Mouse (Mus musculus) midbrain, postnatal 0 days (tissue): ENCODE measurements around the gene Palb2. TPM values are rescaled to one million over a fixed set of nuclear protein-coding genes. Genes with fewer than 3 reads are reported as not detected.

Experiments
- ATAC-seq: fragments of 200-750 bp; cut with Nextera tagmentation; 2 replicates; pipeline ENCODE4 v1.8.0; 2017; ENCODE audit warnings: moderate number of reproducible peaks, mild to moderate bottlenecking, moderate TSS enrichment, moderate library complexity; ENCODE audit not compliant: low FRiP score
- DNase-seq: peaks from one replicate; pipeline ENCODE4 v3.0.0-alpha.2; 2015; ENCODE audit warnings: low spot score
- H3K27ac ChIP-seq: fragments of 300-500 bp; sonication (generic); 2 replicates; pipeline ENCODE4 v1.5.1; 2014; ENCODE audit warnings: low read depth, mild to moderate bottlenecking, low read length, mixed read lengths
- H3K27me3 ChIP-seq: fragments of 300-500 bp; sonication (generic); 2 replicates; pipeline ENCODE4 v1.6.1; 2014; ENCODE audit warnings: low read length, control low read depth, mixed read lengths; ENCODE audit not compliant: insufficient read depth
- H3K36me3 ChIP-seq: fragments of 300-500 bp; sonication (generic); 2 replicates; pipeline ENCODE4 v1.6.1; 2014; ENCODE audit warnings: low read length, control low read depth, mixed read lengths; ENCODE audit not compliant: insufficient read depth
- H3K4me1 ChIP-seq: fragments of 300-500 bp; sonication (generic); 2 replicates; pipeline ENCODE4 v1.6.1; 2014; ENCODE audit warnings: mild to moderate bottlenecking, control low read depth, antibody characterized with exemption, low read length, mixed read lengths; ENCODE audit not compliant: insufficient read depth
- H3K4me2 ChIP-seq: fragments of 300-500 bp; sonication (generic); 2 replicates; pipeline ENCODE4 v1.6.1; 2014; ENCODE audit warnings: low read depth, mild to moderate bottlenecking, low read length, mixed read lengths; ENCODE audit not compliant: poor library complexity, severe bottlenecking
- H3K4me3 ChIP-seq: fragments of 300-500 bp; sonication (generic); 2 replicates; pipeline ENCODE4 v1.5.1; 2014; ENCODE audit warnings: low read depth, mild to moderate bottlenecking, low read length, moderate library complexity
- H3K9ac ChIP-seq: fragments of 300-500 bp; sonication (generic); replicated peaks from 2 replicates; pipeline ENCODE4 v1.6.1; 2014; ENCODE audit warnings: mild to moderate bottlenecking, low read length, moderate library complexity, mixed read lengths; ENCODE audit not compliant: poor library complexity, severe bottlenecking
- H3K9me3 ChIP-seq: fragments of 300-500 bp; sonication (generic); 2 replicates; pipeline ENCODE4 v1.6.1; 2016; ENCODE audit warnings: low read length, control low read depth
- CTCF ChIP-seq: IDR thresholded peaks from 2 replicates; pipeline ENCODE4 v1.5.1; 2016; ENCODE audit warnings: antibody characterized with exemption, mild to moderate bottlenecking
- WGBS: fragments of 180-500 bp; shearing (Covaris S2); extraction: QIAGEN DNeasy Blood & Tissue Kit; methylation state at CpG from one replicate; pipeline ENCODE4 v1.1.7; 2014; 5-methylcytosine and 5-hydroxymethylcytosine counted together
- polyA plus RNA-seq: library from polyadenylated mRNA; unstranded; fragments of >200 nt; fragmentation: Nextera tagmentation; extraction: Ambion mirVana; gene quantifications from 2 replicates; pipeline ENCODE4 v1.2.1, GENCODE M21; 2015
- total RNA-seq: library from RNA; depleted of rRNA; stranded (reverse); fragments of >200 nt; gene quantifications from 2 replicates; pipeline ENCODE4 v1.2.3, GENCODE M21; 2014

Palb2 gene
- total and polyA plus RNA-seq, 2 experiments from 2014 or later, result 1.5 to 2.1 TPM

- 0 out of 2 replicates have a peak, but pooled peaks cover 6% of the 10 kb centered on the region for H3K4me1 ChIP-seq
- H3K9me3 ChIP-seq, result no peaks in the 10 kb centered on the region
- H3K4me3 ChIP-seq, result no peak overlapping the region
- DNase-seq, result no peak
- no peak for TF ChIP-seq CTCF
- H3K27me3 ChIP-seq, result no peaks in the 10 kb centered on the region
- no peak overlapping the region for H3K27ac ChIP-seq
- H3K4me2 ChIP-seq, result no peak overlapping the region
- peaks cover 42% of the 10 kb centered on the region for H3K36me3 ChIP-seq
- no peak for ATAC-seq
- H3K9ac ChIP-seq, result no peak overlapping the region
Observed at GRCm38 (mm10) chr7:122137071-122137470, 4.3 kb upstream of the Palb2 start.

GRCm38 (mm10) chr7:122135070-122135469 lies 2.3 kb upstream of the Palb2 start:
- DNase-seq, result peak; percentile 22
- Histone ChIP-seq H3K36me3 (peaks cover 37% of the 10 kb centered on the region), H3K27me3 (no peaks in the 10 kb centered on the region), H3K9me3 (no peaks in the 10 kb centered on the region), H3K4me3 (no peak overlapping the region), H3K27ac (no peak overlapping the region), H3K9ac (no peak overlapping the region), H3K4me2 (no peak overlapping the region), H3K4me1 (0 out of 2 replicates have a peak, but pooled peaks cover 6% of the 10 kb centered on the region)
- TF ChIP-seq CTCF, result peak; percentile 56
- 77% methylated on average over 10 of the region's 10 CpGs for WGBS
- no peak for ATAC-seq

- no peak; the same call in 1 of the 2 replicates for ATAC-seq
- H3K36me3 ChIP-seq, result peaks cover 24% of the 10 kb centered on the region
- H3K4me3 ChIP-seq, result peak overlapping the region; percentile 83
- no peaks in the 10 kb centered on the region for H3K27me3 ChIP-seq
- H3K9me3 ChIP-seq, result no peaks in the 10 kb centered on the region
- H3K9ac ChIP-seq, result peak overlapping the region; percentile 83
- H3K4me2 ChIP-seq, result peak overlapping the region; percentile 92
- WGBS, result 16% methylated on average over 8 of the region's 8 CpGs
- H3K4me1 ChIP-seq, result 0 out of 2 replicates have a peak, but pooled peaks cover 6% of the 10 kb centered on the region
- no peak for TF ChIP-seq CTCF
- H3K27ac ChIP-seq, result peak overlapping the region; percentile 80
- DNase-seq, result no peak
Observed at GRCm38 (mm10) chr7:122133338-122133625, 497 bp upstream of the Palb2 start.

- Histone ChIP-seq H3K36me3 (peaks cover 13% of the 10 kb centered on the region; the same call in 1 of the 2 replicates), H3K4me1 (0 out of 2 replicates have a peak, but pooled peaks cover 6% of the 10 kb centered on the region), H3K4me2 (peak overlapping the region; percentile 92; the same call in 1 of the 2 replicates), H3K9me3 (no peaks in the 10 kb centered on the region), H3K4me3 (peak overlapping the region; percentile 83; the same call in 1 of the 2 replicates), H3K9ac (no peak overlapping the region), H3K27ac (no peak overlapping the region), H3K27me3 (no peaks in the 10 kb centered on the region)
- DNase-seq (no peak), ATAC-seq (no peak)
- TF ChIP-seq CTCF, result no peak
Observed at GRCm38 (mm10) chr7:122131834-122132233, 951 bp downstream of the Palb2 start.

GRCm38 (mm10) chr7:122126946-122127345 lies 5.8 kb downstream of the Palb2 start:
- TF ChIP-seq CTCF, result no peak

GRCm38 (mm10) chr7:122125636-122126035 lies 7.1 kb downstream of the Palb2 start:
- no peak overlapping the region for H3K4me3 ChIP-seq
- H3K27me3 ChIP-seq, result no peaks in the 10 kb centered on the region
- peak; percentile 22 for TF ChIP-seq CTCF
- 73% methylated on average over 8 of the region's 8 CpGs for WGBS
- H3K4me1 ChIP-seq, result no peaks in the 10 kb centered on the region
- no peak overlapping the region for H3K9ac ChIP-seq
- H3K9me3 ChIP-seq, result no peaks in the 10 kb centered on the region
- H3K27ac ChIP-seq, result no peak overlapping the region
- peaks cover 17% of the 10 kb centered on the region; the same call in 1 of the 2 replicates for H3K36me3 ChIP-seq
- H3K4me2 ChIP-seq, result no peak overlapping the region
- ATAC-seq (no peak), DNase-seq (no peak)

More at GRCm38 (mm10) chr7:122126946-122127345, 5.8 kb downstream of the Palb2 start:
- ATAC-seq, result no peak
- no peaks in the 10 kb centered on the region for H3K27me3 ChIP-seq
- H3K27ac ChIP-seq, result no peak overlapping the region
- H3K4me3 ChIP-seq, result no peak overlapping the region
- H3K9me3 ChIP-seq, result no peaks in the 10 kb centered on the region
- no peak overlapping the region for H3K4me2 ChIP-seq
- WGBS, result 94% methylated on average over 11 of the region's 11 CpGs
- no peak for DNase-seq
- no peaks in the 10 kb centered on the region for H3K4me1 ChIP-seq
- H3K36me3 ChIP-seq, result peaks cover 13% of the 10 kb centered on the region; the same call in 1 of the 2 replicates
- H3K9ac ChIP-seq, result no peak overlapping the region
